Mouse (Mus musculus): ENCODE data around the gene Mapkapk2. TPM values are rescaled to one million over a fixed set of nuclear protein-coding genes. Genes with fewer than 3 reads are reported as not detected.

The Mapkapk2 gene
- 100 to 1,000 TPM; 194 to 213 TPM for total RNA-seq (2023)

DNA sequence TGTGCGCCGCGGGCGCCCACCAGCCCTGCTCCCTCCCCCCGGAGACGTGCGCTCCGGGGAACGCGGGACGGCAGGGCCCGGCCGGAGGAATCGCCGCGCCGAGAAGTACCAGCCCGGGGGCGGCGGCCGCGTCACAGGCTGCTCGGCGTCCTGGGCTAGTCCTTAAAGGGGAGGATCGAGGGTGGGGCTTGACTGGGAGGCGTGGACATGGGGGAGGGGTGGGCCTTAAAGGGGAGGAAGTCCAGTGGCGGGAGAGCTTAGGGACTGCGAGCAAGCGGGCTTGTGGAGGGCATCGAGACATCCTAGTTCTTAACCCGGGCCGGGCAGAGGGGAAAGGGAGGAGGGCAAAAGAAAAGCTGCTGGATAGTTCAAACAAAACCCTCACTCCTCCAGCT, at the start of gene Mapkapk2:
Gene Mapkapk2, minus strand, starts transcription at position 127 of the 395 bp plus-strand sequence.

DNA sequence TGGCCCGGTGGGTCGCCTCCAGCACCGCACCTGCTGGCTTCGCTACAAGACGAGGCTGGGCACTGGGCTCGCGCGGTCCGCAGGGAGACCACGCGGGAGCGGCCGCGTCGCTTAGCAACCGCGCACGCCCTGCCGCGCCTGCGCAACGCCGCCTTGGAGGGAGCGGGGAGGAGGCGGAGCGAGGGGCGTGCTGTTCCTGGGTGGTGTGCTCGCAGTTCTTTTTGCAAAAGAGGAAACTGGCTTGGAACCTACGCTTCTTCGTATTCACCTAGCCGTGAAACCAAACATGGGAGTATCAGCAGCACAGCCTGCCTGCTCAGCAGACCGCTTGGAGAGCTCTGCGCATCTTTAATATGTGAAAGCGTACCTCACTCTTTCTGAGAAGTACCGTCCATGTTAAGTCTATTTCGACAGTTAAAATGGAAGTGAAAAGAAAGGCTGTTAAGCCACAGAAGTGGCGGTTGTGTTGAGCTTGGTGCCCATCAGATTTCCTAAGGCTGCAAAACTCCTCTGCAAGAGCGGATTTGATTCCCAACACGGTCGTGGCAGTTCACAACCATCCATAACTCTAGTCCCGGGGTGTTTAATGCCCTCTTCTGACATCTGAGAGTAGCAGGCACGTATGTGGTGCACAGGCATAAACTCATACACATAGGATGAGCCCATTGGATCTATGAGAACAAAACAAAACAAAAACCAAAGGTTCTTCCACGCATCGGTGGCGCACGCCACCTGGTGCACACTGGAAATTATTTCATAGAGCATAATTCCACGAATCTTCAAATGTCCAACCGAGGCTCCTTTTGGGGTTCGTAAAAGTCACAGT, 40.8 kb upstream of the Mapkapk2 start, which contains the start of gene Dyrk3:
Gene Dyrk3, minus strand, starts transcription at position 150 of the 826 bp plus-strand sequence.

DNA sequence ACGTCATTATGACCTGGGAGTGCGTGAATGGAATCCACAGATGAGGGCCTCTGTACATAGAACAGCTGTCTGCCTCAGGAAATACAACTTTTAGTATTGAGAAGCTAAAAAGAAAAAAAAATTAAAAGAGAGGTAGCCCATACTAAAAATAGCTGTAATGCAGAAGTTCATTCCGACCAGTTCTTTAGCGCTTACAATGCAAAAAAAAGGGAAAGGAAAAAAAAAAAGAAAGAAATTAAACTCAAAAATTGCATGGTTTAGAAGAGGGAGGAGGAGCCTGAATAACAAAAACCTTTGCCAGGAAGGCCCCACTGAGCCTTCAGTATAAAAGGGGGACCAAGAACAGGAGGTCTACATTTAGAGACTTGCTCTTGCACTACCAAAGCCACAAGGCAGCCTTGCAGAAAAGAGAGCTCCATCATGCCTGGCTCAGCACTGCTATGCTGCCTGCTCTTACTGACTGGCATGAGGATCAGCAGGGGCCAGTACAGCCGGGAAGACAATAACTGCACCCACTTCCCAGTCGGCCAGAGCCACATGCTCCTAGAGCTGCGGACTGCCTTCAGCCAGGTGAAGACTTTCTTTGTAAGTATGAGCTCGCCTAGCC, 78.0 kb downstream of the Mapkapk2 start, which contains the start of gene Il10:
Gene Il10, plus strand, starts transcription at position 354 of the 607 bp plus-strand sequence.

Other genes with a start within 250 kb of the Mapkapk2 start
- gene Fcmr, start 232.2 kb downstream of the Mapkapk2 start, total RNA-seq (2023), result 1 to 10 TPM; 1.1 to 1.7 TPM
- not detected for gene Il24, start 210.4 kb downstream of the Mapkapk2 start, total RNA-seq (2023)
- not detected for gene Il20, start 186.4 kb downstream of the Mapkapk2 start, total RNA-seq (2023)
- gene Il19, start 157.7 kb downstream of the Mapkapk2 start, total RNA-seq (2023), result not detected
- not detected for gene Il10, start 78.0 kb downstream of the Mapkapk2 start, total RNA-seq (2023)
- gene Dyrk3, start 40.5 kb upstream of the Mapkapk2 start, total RNA-seq (2023), result 1 to 10 TPM; 6.7 to 9.8 TPM
- 10 to 100 TPM; 19.7 to 21.7 TPM for gene Eif2d, start 55.4 kb upstream of the Mapkapk2 start, total RNA-seq (2023)
- gene Rassf5, start 147.4 kb upstream of the Mapkapk2 start, total RNA-seq (2023), result 100 to 1,000 TPM; 110 to 140 TPM
- 10 to 100 TPM; 56.7 to 57.8 TPM for gene Ikbke, start 181.8 kb upstream of the Mapkapk2 start, total RNA-seq (2023)

Measured in neutrophil, adult 83 days (primary cell).